Mouse (Mus musculus): ENCODE results near the gene Tfip11. TPM values are rescaled to one million over a fixed set of nuclear protein-coding genes. Genes with fewer than 3 reads are reported as not detected.

The Tfip11 gene
- polyA plus RNA-seq, 1 experiment: 44.9 TPM

- Histone ChIP-seq H3ac (ENCODE audit: control insufficient read depth, insufficient read length, low read depth) (no peak overlapping the region), H3K79me3 (ENCODE audit: low read depth) (peaks cover 95% of the 10 kb centered on the region), H3K36me3 (ENCODE audit: control insufficient read depth, insufficient read depth) (peaks cover 36% of the 10 kb centered on the region), H3K79me2 (ENCODE audit: control insufficient read depth, insufficient read depth) (peaks cover 100% of the 10 kb centered on the region), H3K27me3 (ENCODE audit: control insufficient read depth, insufficient read depth, insufficient read length) (no peaks in the 10 kb centered on the region), H3K4me3 (ENCODE audit: insufficient read depth, poor library complexity, severe bottlenecking) (no peak overlapping the region)
- no peak for TF ChIP-seq CTCF (IDR thresholded peaks at IDR 0.05; ENCODE audit: control insufficient read depth, insufficient read depth, insufficient read length)
- TF ChIP-seq CEBPB (IDR thresholded peaks at IDR 0.05; ENCODE audit: low read depth): no peak
- TF ChIP-seq USF1 (IDR thresholded peaks at IDR 0.05; ENCODE audit: low read depth): no peak
- TF ChIP-seq MAX (IDR thresholded peaks at IDR 0.05): no peak
- no peak for TF ChIP-seq FOSL1 (IDR thresholded peaks at IDR 0.05; ENCODE audit: insufficient read depth, low read length, poor library complexity, severe bottlenecking)
- no peak for TF ChIP-seq MYOG (IDR thresholded peaks at IDR 0.05; ENCODE audit: control insufficient read depth, extremely low read depth, insufficient read length)
- no peak for TF ChIP-seq MYOD1 (IDR thresholded peaks at IDR 0.05; ENCODE audit: control insufficient read depth, insufficient read length, low read depth)
These were observed 42.0 kb upstream of the Tfip11 start for GRCm38 (mm10) chr5:112284203-112284582.

- TF ChIP-seq CEBPB (IDR thresholded peaks at IDR 0.05; ENCODE audit: low read depth) (no peak), FOSL1 (IDR thresholded peaks at IDR 0.05; ENCODE audit: insufficient read depth, low read length, poor library complexity, severe bottlenecking) (no peak), CTCF (IDR thresholded peaks at IDR 0.05; ENCODE audit: control insufficient read depth, insufficient read depth, insufficient read length) (no peak), MAX (IDR thresholded peaks at IDR 0.05) (no peak), USF1 (IDR thresholded peaks at IDR 0.05; ENCODE audit: low read depth) (no peak), MYOD1 (IDR thresholded peaks at IDR 0.05; ENCODE audit: control insufficient read depth, insufficient read length, low read depth) (no peak), MYOG (IDR thresholded peaks at IDR 0.05; ENCODE audit: control insufficient read depth, extremely low read depth, insufficient read length) (no peak)
- Histone ChIP-seq H3K36me3 (ENCODE audit: control insufficient read depth, insufficient read depth) (peaks cover 38% of the 10 kb centered on the region), H3ac (ENCODE audit: control insufficient read depth, insufficient read length, low read depth) (no peak overlapping the region), H3K79me2 (ENCODE audit: control insufficient read depth, insufficient read depth) (peaks cover 100% of the 10 kb centered on the region), H3K27me3 (ENCODE audit: control insufficient read depth, insufficient read depth, insufficient read length) (no peaks in the 10 kb centered on the region), H3K79me3 (ENCODE audit: low read depth) (peaks cover 99% of the 10 kb centered on the region), H3K4me3 (ENCODE audit: insufficient read depth, poor library complexity, severe bottlenecking) (no peak overlapping the region)
These were observed 40.5 kb upstream of the Tfip11 start for GRCm38 (mm10) chr5:112285548-112286085.

- Histone ChIP-seq H3K4me3 (ENCODE audit: insufficient read depth, poor library complexity, severe bottlenecking) (no peak overlapping the region), H3K27me3 (ENCODE audit: control insufficient read depth, insufficient read depth, insufficient read length) (no peaks in the 10 kb centered on the region), H3K36me3 (ENCODE audit: control insufficient read depth, insufficient read depth) (peaks cover 39% of the 10 kb centered on the region), H3ac (ENCODE audit: control insufficient read depth, insufficient read length, low read depth) (no peak overlapping the region), H3K79me3 (ENCODE audit: low read depth) (peaks cover 99% of the 10 kb centered on the region), H3K79me2 (ENCODE audit: control insufficient read depth, insufficient read depth) (peaks cover 100% of the 10 kb centered on the region)
- TF ChIP-seq MAX (IDR thresholded peaks at IDR 0.05) (no peak), CEBPB (IDR thresholded peaks at IDR 0.05; ENCODE audit: low read depth) (no peak), MYOD1 (IDR thresholded peaks at IDR 0.05; ENCODE audit: control insufficient read depth, insufficient read length, low read depth) (no peak)
These were observed 39.6 kb upstream of the Tfip11 start for GRCm38 (mm10) chr5:112286608-112286983.

DNA sequence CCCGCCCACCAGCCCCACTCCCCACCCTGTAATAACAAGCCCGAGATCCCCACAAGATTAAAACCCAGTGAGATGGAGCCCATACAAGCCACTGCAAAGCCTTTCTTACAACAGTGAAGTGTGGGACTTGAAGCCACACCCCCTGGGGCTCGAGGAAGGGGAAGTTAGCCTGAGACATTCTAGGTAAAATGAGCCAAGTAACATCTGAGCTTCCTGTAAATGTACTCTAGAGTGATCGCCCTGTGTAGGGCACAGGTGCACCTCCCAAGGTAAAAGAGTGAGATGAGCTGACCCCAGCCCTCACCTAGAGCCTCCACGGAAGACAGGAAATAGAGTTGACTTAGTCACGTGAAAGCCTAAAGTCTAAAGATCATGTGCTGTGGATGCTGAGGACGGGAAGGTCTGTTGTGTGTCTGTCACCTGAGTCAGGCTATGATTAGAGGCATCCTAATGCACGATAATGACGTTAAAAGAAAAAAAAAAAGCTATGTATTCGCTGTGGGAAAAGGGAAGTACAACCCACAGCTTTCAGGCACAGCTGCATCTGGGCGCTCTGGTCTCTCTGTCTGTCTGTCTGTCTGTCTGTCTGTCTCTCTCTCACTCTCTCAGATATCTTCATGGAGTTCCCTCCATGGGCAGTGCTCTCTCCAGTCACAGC lies 39.0 kb upstream of the Tfip11 start:
- peaks cover 99% of the 10 kb centered on the region for H3K79me3 ChIP-seq (ENCODE audit: low read depth)
- H3K27me3 ChIP-seq (ENCODE audit: control insufficient read depth, insufficient read depth, insufficient read length): no peaks in the 10 kb centered on the region
- TF ChIP-seq MYOG (IDR thresholded peaks at IDR 0.05; ENCODE audit: control insufficient read depth, extremely low read depth, insufficient read length) (no peak), USF1 (IDR thresholded peaks at IDR 0.05; ENCODE audit: low read depth) (no peak), CEBPB (IDR thresholded peaks at IDR 0.05; ENCODE audit: low read depth) (no peak), CTCF (IDR thresholded peaks at IDR 0.05; ENCODE audit: control insufficient read depth, insufficient read depth, insufficient read length) (no peak), MYOD1 (IDR thresholded peaks at IDR 0.05; ENCODE audit: control insufficient read depth, insufficient read length, low read depth) (no peak), FOSL1 (IDR thresholded peaks at IDR 0.05; ENCODE audit: insufficient read depth, low read length, poor library complexity, severe bottlenecking) (no peak), MAX (IDR thresholded peaks at IDR 0.05) (no peak)
- peaks cover 100% of the 10 kb centered on the region for H3K79me2 ChIP-seq (ENCODE audit: control insufficient read depth, insufficient read depth)
- H3K36me3 ChIP-seq (ENCODE audit: control insufficient read depth, insufficient read depth): peaks cover 44% of the 10 kb centered on the region
- no peak overlapping the region for H3ac ChIP-seq (ENCODE audit: control insufficient read depth, insufficient read length, low read depth)
- no peak overlapping the region for H3K4me3 ChIP-seq (ENCODE audit: insufficient read depth, poor library complexity, severe bottlenecking)

DNA sequence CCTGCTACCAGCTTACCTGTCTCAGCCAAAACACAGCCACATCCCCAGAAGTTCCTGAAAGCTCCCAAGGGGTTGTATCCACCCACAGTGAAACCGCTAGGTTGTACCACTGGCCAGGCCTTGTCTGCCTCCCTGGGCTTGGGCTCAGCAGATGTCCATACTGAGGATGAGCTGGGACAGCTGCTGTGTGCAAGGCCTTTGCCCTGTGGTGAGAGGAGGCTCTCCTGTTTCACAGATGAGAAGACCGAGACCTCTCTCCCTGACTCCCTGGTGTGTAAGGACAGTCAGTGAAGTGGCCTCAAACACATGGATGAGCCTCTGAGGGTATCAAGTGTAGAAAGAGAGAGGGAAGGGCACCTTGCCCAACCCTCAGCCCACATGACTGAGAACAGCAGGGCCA lies 38.5 kb upstream of the Tfip11 start:
- H3K4me3 ChIP-seq (ENCODE audit: insufficient read depth, poor library complexity, severe bottlenecking): no peak overlapping the region
- no peak for TF ChIP-seq USF1 (IDR thresholded peaks at IDR 0.05; ENCODE audit: low read depth)
- TF ChIP-seq CEBPB (IDR thresholded peaks at IDR 0.05; ENCODE audit: low read depth): no peak
- TF ChIP-seq MYOD1 (IDR thresholded peaks at IDR 0.05; ENCODE audit: control insufficient read depth, insufficient read length, low read depth): peak; percentile 91

More for the DNA sequence above, 38.5 kb upstream of the Tfip11 start:
- Histone ChIP-seq H3K79me2 (ENCODE audit: control insufficient read depth, insufficient read depth) (peaks cover 100% of the 10 kb centered on the region), H3ac (ENCODE audit: control insufficient read depth, insufficient read length, low read depth) (no peak overlapping the region), H3K27me3 (ENCODE audit: control insufficient read depth, insufficient read depth, insufficient read length) (no peaks in the 10 kb centered on the region), H3K79me3 (ENCODE audit: low read depth) (peaks cover 99% of the 10 kb centered on the region), H3K36me3 (ENCODE audit: control insufficient read depth, insufficient read depth) (peaks cover 44% of the 10 kb centered on the region)
